Mouse (Mus musculus) ES-Bruce4 (cell line): ENCODE results near the gene Wwp2.

Experiments
- CTCF ChIP-seq: IDR thresholded peaks from one replicate; pipeline ENCODE4 v1.8.1; 2011; ENCODE audit warnings: low read depth, low read length
- POLR2A ChIP-seq: IDR thresholded peaks from one replicate; pipeline ENCODE4 v1.8.1; 2011; ENCODE audit warnings: low read length; ENCODE audit not compliant: insufficient read depth

- TF ChIP-seq POLR2A, result no peak
- TF ChIP-seq CTCF, result no peak
Observed at GRCm38 (mm10) chr8:107597731-107598130, 161.6 kb downstream of the Wwp2 start.
